Mouse (Mus musculus) cerebellum, adult 2 months (tissue): ENCODE results near the gene Skor1.

Experiments
- CTCF ChIP-seq: fragments of 200-500 bp; IDR thresholded peaks from 2 replicates; pipeline ENCODE4 v1.5.1; 2011; ENCODE audit warnings: low read depth, mild to moderate bottlenecking, control low read depth, low read length, moderate library complexity, borderline replicate concordance; ENCODE audit not compliant: insufficient read depth
- POLR2A ChIP-seq: fragments of 200-500 bp; IDR thresholded peaks from 2 replicates; pipeline ENCODE4 v1.6.1; 2011; ENCODE audit warnings: low read length, control low read depth, borderline replicate concordance; ENCODE audit not compliant: insufficient read depth

GRCm38 (mm10) chr9:63091971-63092528 lies 56.7 kb downstream of the Skor1 start:
- TF ChIP-seq CTCF, result no peak
- TF ChIP-seq POLR2A, result no peak
